Mouse (Mus musculus): ENCODE measurements around the gene Imp4. TPM values are rescaled to one million over a fixed set of nuclear protein-coding genes. Genes with fewer than 3 reads are reported as not detected.
"Not testable (repeated sequence)": the region's sequence is repeated elsewhere in the genome, so short reads cannot be mapped to it uniquely, and the experiment has no call there.

Imp4 gene
- polyA plus RNA-seq, 1 experiment from 2014 or later, result 69.0 TPM

DNA sequence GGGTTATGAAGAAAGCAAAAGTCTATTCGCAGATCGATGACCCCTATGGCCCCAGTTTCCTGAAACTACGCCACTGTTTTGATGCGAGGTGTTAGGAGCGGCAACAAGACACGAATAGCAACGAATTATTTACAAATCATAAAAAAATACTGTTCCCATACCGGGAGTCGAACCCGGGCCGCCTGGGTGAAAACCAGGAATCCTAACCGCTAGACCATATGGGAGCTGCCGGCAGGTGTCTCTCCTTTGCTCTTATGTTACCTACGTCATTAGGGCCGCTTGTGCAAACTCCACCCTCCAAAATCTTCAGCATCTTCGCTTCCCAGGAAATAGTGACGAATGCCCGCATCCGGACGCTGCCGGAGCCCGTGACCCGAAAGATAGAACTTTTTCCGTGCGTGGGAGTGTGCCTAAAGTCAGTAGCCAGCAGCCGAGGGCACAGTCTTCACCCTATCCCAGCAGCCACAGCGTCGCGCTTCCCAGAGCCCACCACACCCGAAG is 4.9 kb upstream of the Imp4 start:
- ATAC-seq (ENCODE audit: insufficient number of reproducible peaks, low FRiP score, low TSS enrichment, low read depth), result no peak
- Histone ChIP-seq H3K4me3 (replicated peaks) (peak overlapping the region; percentile 66), H3K4me2 (replicated peaks) (peak overlapping the region; percentile 71), H3K27me3 (no peaks in the 10 kb centered on the region), H3K36me3 (peaks cover 18% of the 10 kb centered on the region), H3K9ac (peak overlapping the region; percentile 46), H3K9me3 (replicated peaks) (0 out of 2 replicates have a peak, but pooled peaks cover 18% of the 10 kb centered on the region), H3K27ac (replicated peaks) (peak overlapping the region; percentile 79), H3K4me1 (peaks cover 19% of the 10 kb centered on the region)
- 1% methylated on average over 30 of the region's 30 CpGs for WGBS

DNA sequence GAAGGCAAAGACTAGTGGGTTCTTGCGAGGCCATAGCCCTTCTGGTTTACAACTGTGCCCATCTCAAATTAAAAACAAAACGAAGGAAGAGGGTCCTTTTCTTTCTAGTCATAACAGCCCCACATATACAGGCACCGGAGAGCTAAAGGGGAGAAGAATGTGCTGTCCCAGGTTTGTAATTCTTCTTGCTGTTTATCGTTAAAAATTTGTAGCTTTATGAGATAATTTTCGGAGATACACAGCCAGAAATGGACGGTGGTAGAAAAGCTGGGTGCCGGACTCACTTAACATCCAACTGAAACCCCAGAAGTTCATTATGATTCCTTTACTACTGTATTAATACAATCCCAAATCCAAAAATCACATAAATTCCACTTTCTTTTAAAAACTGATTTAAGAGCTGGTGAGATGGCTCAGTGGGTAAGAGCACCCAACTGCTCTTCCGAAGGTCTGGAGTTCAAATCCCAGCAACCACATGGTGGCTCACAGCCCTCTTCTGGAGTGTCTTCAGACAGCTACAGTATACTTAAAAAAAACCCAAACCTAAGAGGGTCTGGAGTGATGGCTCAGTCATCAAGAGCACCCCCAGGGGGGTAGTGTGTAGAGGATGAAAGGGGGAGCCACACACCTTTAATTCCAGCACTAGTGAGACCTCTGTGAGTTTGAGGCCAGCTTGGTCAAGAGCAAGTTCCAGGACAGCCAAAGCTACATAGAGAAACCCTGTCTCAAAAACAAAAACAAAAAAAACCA is 4.1 kb upstream of the Imp4 start:
- ATAC-seq (ENCODE audit: insufficient number of reproducible peaks, low FRiP score, low TSS enrichment, low read depth), result no peak
- peak overlapping the region; percentile 66 for H3K4me3 ChIP-seq (replicated peaks)
- H3K27me3 ChIP-seq, result no peaks in the 10 kb centered on the region
- H3K36me3 ChIP-seq, result peaks cover 13% of the 10 kb centered on the region
- WGBS, result 28% methylated on average over 8 of the region's 8 CpGs
- H3K27ac ChIP-seq (replicated peaks), result peak overlapping the region; percentile 79
- H3K9me3 ChIP-seq (replicated peaks), result 0 out of 2 replicates have a peak, but pooled peaks cover 10% of the 10 kb centered on the region
- peaks cover 24% of the 10 kb centered on the region for H3K4me1 ChIP-seq
- H3K9ac ChIP-seq, result peak overlapping the region; percentile 46; the same call in 1 of the 2 replicates
- H3K4me2 ChIP-seq (replicated peaks), result peak overlapping the region; percentile 71

DNA sequence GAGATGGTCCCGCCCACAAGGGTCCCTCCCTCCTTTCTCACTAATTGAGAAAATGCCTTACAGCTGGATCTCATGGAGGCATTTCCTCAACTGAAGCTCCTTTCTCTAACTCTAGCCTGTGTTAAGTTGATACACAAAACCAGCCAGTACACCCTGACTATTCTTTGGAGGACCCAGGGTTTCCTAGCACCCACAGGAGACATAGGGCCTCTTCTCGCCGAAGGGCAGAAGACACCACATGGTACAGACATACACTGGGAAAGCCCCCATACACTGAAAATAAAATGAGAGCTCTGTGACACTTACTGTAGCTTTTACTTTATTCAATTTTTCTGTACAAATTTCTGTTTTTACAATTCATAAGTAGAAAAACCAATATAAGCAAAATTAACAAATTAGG is 3.3 kb upstream of the Imp4 start:
- ATAC-seq (ENCODE audit: insufficient number of reproducible peaks, low FRiP score, low TSS enrichment, low read depth), result no peak
- Histone ChIP-seq H3K27me3 (no peaks in the 10 kb centered on the region), H3K4me2 (replicated peaks) (no peak overlapping the region), H3K27ac (replicated peaks) (no peak overlapping the region), H3K4me1 (peaks cover 30% of the 10 kb centered on the region), H3K9me3 (replicated peaks) (0 out of 2 replicates have a peak, but pooled peaks cover 2% of the 10 kb centered on the region), H3K4me3 (replicated peaks) (no peak overlapping the region), H3K9ac (no peak overlapping the region), H3K36me3 (peaks cover 5% of the 10 kb centered on the region)
- WGBS, result 64% methylated on average over 3 of the region's 3 CpGs

DNA sequence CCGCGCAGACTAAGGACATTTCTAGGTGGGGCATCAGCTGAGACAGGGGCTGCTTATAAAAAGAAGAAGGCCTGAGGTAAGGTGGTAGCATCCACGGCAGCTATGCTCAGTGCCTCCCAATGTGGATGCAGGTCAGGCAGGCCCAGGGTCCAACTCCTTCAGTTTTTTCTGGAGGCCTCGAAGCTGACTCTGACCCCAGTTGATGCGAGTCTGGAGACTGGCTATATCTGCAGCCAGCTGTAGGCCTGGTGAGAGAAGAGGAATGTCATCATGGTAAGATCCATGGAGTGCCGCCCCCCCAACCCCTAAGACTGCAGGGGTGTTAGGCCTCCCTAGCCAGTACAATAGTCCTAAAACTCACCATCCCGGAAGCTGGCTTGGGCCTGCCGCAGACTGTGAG is 2.3 kb upstream of the Imp4 start:
- not testable (repeated sequence) for H3K4me2 ChIP-seq (replicated peaks); H3K27ac ChIP-seq (replicated peaks); ATAC-seq (ENCODE audit: insufficient number of reproducible peaks, low FRiP score, low TSS enrichment, low read depth); H3K36me3 ChIP-seq; H3K27me3 ChIP-seq; H3K4me3 ChIP-seq (replicated peaks); H3K9me3 ChIP-seq (replicated peaks); H3K9ac ChIP-seq
- H3K4me1 ChIP-seq, result peaks cover 30% of the 10 kb centered on the region
- WGBS, result 98% methylated on average over 8 of the region's 8 CpGs

DNA sequence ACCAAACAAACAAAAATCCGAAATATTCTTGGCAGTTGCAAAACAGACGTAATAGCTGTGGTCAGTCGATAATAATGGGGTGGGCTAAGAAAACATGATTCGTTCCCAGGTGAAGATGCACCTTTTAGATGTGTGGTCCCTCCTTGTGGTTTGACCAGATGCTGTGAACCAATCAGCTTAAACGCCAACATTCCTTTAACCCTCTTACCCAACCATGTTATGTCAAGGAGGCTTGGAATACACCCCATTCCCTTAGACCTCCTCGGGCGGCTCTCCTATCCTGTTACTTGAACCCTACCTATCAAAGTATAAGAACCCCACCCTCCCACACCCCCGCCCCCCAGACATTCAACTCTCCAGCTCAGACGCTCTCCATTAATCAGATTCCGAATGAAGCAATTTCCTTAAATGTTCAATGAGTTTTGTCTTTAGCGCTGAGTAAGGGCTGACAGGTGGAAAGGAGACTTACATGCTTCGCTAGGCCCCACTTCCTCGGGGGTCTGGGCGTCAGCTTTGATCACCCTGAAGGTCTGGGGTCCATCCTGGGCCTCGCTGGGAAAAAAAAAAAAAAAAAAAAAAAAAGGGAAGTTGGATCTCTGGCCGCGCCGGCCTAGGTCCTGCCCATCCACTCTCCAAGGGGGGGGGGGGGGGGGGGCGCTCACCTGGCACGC is 1.1 kb upstream of the Imp4 start:
- ATAC-seq (ENCODE audit: insufficient number of reproducible peaks, low FRiP score, low TSS enrichment, low read depth), result no peak
- no peak overlapping the region for H3K27ac ChIP-seq (replicated peaks)
- no peaks in the 10 kb centered on the region for H3K9me3 ChIP-seq (replicated peaks)
- no peaks in the 10 kb centered on the region for H3K27me3 ChIP-seq
- peak overlapping the region; percentile 71 for H3K4me3 ChIP-seq (replicated peaks)
- peak overlapping the region; percentile 76 for H3K4me2 ChIP-seq (replicated peaks)
- 42% methylated on average over 15 of the region's 20 CpGs for WGBS
- peaks cover 14% of the 10 kb centered on the region for H3K36me3 ChIP-seq
- H3K9ac ChIP-seq, result no peak overlapping the region
- peaks cover 30% of the 10 kb centered on the region for H3K4me1 ChIP-seq

DNA sequence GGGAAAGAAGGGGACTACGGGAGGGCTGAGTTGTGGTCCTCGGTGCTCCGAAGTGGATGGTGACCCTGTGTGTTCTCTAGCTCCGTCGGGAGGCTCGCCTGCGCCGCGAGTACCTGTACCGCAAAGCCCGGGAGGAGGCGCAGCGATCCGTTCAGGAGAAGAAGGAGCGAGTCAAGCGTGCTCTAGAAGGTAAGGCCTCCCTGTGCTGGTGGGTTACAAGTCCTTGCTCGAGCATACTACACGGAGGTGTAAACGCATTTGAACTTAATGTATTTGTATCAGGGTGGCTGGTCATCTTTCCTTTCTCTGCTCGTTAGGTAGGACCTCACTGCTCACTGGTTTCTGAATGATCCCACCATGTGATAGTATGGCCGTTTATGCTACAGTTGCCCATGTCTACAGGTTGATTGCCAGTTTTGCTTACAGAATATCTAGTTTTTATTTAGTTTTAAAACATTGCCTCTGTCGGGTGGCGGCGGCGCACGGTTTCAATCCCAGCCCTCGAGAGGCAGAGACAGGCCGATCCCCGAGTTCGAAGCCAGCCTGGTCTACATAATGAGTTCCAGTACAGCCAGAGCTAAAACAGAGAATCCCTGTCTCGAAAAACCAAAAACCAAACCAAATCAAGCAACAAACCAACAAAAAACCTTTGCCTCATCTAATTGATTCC is 445 bp downstream of the Imp4 start:
- Histone ChIP-seq H3K9me3 (replicated peaks) (no peaks in the 10 kb centered on the region), H3K4me3 (replicated peaks) (peak overlapping the region; percentile 71), H3K27me3 (no peaks in the 10 kb centered on the region), H3K4me2 (replicated peaks) (peak overlapping the region; percentile 76), H3K27ac (replicated peaks) (peak overlapping the region; percentile 84), H3K4me1 (peaks cover 22% of the 10 kb centered on the region), H3K36me3 (peaks cover 29% of the 10 kb centered on the region), H3K9ac (peak overlapping the region; percentile 62)
- peak; percentile 16; the same call in 1 of the 2 replicates for ATAC-seq (ENCODE audit: insufficient number of reproducible peaks, low FRiP score, low TSS enrichment, low read depth)
- 8% methylated on average over 31 of the region's 31 CpGs for WGBS

DNA sequence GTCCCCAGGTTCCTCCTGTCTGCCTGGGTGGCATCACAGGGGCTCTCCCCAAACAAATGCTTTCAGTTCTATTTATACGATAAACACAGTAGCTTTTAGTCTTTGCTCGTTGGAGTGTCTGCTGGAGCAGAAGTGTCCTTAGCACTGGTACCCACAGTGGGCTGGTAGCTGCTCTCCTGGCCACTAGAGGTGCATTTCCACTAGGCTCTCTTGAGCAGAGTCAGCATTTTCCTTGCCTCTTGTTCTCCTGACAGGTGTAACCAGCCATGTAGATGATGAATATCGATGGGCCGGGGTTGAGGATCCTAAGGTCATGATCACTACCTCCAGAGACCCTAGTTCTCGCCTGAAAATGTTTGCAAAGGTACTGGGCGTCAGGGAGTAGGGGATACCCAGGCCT is 3.5 kb downstream of the Imp4 start:
- Histone ChIP-seq H3K9ac (no peak overlapping the region), H3K4me1 (peaks cover 16% of the 10 kb centered on the region), H3K27ac (replicated peaks) (no peak overlapping the region), H3K4me3 (replicated peaks) (no peak overlapping the region), H3K36me3 (peaks cover 51% of the 10 kb centered on the region), H3K27me3 (no peaks in the 10 kb centered on the region), H3K9me3 (replicated peaks) (no peaks in the 10 kb centered on the region), H3K4me2 (replicated peaks) (no peak overlapping the region)
- 94% methylated on average over 6 of the region's 6 CpGs for WGBS
- no peak for ATAC-seq (ENCODE audit: insufficient number of reproducible peaks, low FRiP score, low TSS enrichment, low read depth)

DNA sequence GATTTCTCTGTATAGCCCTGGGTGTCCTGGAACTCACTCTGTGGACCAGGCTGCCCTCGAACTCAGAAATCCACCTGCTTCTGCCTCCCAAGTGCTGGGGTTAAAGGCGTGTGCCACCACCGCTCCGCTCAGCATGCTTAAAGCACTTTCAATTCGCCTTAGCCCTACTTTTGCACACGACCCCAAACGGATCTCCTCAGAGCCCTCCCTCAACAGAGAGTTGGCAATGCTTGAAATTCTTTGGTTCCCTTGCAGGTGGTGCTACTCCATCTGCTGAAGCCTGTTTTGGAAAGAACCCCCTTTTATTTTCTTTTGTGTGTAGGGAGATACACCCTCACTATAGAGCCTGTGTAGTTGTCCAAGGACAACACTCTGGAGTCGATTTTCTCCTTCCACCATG is 18.8 kb downstream of the Imp4 start:
- Histone ChIP-seq H3K36me3 (no peaks in the 10 kb centered on the region), H3K27ac (replicated peaks) (no peak overlapping the region), H3K4me2 (replicated peaks) (no peak overlapping the region), H3K4me3 (replicated peaks) (no peak overlapping the region), H3K9ac (no peak overlapping the region), H3K9me3 (replicated peaks) (no peaks in the 10 kb centered on the region), H3K4me1 (0 out of 2 replicates have a peak, but pooled peaks cover 6% of the 10 kb centered on the region), H3K27me3 (peaks cover 44% of the 10 kb centered on the region)
- WGBS, result 26% methylated on average over 8 of the region's 8 CpGs
- ATAC-seq (ENCODE audit: insufficient number of reproducible peaks, low FRiP score, low TSS enrichment, low read depth), result no peak

DNA sequence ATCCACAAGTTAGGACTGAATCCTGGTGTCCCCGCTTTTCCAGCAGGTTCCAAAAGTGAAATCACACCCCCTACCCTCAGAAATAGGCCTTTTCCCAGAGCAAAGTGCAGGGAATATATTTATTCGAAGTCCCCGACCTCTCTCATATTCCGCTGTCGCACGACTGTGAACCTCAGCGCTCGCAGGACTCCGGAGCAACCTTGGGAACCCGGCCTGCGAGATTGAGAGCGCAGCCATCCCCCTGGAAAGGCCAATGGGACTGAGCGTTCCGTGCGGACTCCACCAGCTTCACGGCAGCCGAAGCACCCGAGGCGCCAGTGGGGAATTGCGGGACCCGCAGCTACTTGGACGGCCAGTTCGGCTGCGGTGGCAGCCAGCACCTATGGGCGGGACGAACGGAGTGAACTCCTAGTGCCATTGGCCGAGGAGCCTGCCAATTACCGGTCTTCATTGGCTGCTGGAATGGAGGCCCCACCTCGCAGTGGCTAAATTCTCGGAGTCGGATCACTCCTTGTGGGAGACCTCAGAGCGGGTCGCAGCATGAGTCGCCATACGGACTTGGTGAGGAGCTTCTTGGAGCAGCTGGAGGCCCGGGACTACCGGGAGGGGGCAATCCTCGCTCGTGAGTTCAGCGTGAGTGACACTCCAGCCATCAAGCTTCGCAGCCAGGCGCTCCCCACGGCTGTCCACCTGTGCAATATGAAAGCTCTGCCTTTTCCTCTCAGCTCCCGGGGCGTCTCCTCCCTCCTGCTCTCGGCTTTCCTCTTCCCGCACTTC is 19.8 kb downstream of the Imp4 start, which contains the start of gene Ptpn18:
TSS of gene Ptpn18 (plus strand) at position 479 of the 777 bp plus-strand sequence.
- Histone ChIP-seq H3K36me3 (no peaks in the 10 kb centered on the region), H3K4me1 (0 out of 2 replicates have a peak, but pooled peaks cover 6% of the 10 kb centered on the region), H3K27me3 (peaks cover 44% of the 10 kb centered on the region), H3K4me3 (replicated peaks) (peak within 1 kb of the TSS; percentile 51), H3K27ac (replicated peaks) (peak within 1 kb of the TSS; percentile 1; the same call in 1 of the 2 replicates), H3K9me3 (replicated peaks) (no peaks in the 10 kb centered on the region), H3K9ac (peak within 1 kb of the TSS; percentile 2; the same call in 1 of the 2 replicates), H3K4me2 (replicated peaks) (peak within 1 kb of the TSS; percentile 93)
- under 1% methylated on average over 48 of the region's 48 CpGs for WGBS
- ATAC-seq (ENCODE audit: insufficient number of reproducible peaks, low FRiP score, low TSS enrichment, low read depth), result peak; percentile 85

DNA sequence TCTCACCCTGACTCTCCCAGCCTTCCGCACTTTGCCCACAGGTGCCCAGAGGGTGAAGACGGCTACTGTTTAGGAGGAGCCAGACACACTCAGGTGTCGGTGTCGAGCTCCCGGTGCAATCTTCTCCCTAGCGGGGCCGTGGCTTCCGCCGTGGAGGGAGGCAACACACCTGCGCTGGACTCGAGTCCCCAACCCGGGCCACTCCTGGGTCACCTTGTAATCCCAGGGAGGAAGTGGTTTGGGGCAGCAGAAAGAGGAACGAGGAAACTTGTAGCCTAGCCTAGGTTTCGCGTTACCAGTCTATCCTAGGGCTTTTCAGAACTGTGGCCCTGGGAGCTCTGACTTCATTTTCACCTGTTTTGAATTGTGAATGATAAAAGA is 20.4 kb downstream of the Imp4 start:
- Histone ChIP-seq H3K9ac (no peak overlapping the region), H3K9me3 (replicated peaks) (no peaks in the 10 kb centered on the region), H3K27ac (replicated peaks) (peak overlapping the region; percentile 1; the same call in 1 of the 2 replicates), H3K4me1 (0 out of 2 replicates have a peak, but pooled peaks cover 6% of the 10 kb centered on the region), H3K4me3 (replicated peaks) (peak overlapping the region; percentile 51), H3K27me3 (peaks cover 44% of the 10 kb centered on the region), H3K36me3 (no peaks in the 10 kb centered on the region), H3K4me2 (replicated peaks) (peak overlapping the region; percentile 93)
- under 1% methylated on average over 15 of the region's 15 CpGs for WGBS
- 0 out of 2 replicates have a peak, but pooled peaks have one; percentile 6 for ATAC-seq (ENCODE audit: insufficient number of reproducible peaks, low FRiP score, low TSS enrichment, low read depth)

All from embryonic facial prominence, embryonic 15.5 days (tissue).